Mouse (Mus musculus) limb, embryonic 10.5 days (tissue): ENCODE measurements around the gene Bace2. TPM values are rescaled to one million over a fixed set of nuclear protein-coding genes. Genes with fewer than 3 reads are reported as not detected.
A peak's percentile ranks its signal among the peaks of the same experiment; 100 is the strongest.

ENCODE experiments used
- DNase-seq: peaks from one replicate; pipeline ENCODE4 v3.0.0-alpha.2; 2017; ENCODE audit warnings: low spot score
- H3K27ac ChIP-seq: fragments of 300-500 bp; sonication (generic); 2 replicates; pipeline ENCODE4 v1.5.1; 2016; ENCODE audit warnings: mild to moderate bottlenecking
- H3K27me3 ChIP-seq: fragments of 300-500 bp; sonication (generic); 2 replicates; pipeline ENCODE4 v1.6.1; 2016; ENCODE audit warnings: low read depth, mild to moderate bottlenecking; ENCODE audit not compliant: poor library complexity, severe bottlenecking
- H3K36me3 ChIP-seq: fragments of 300-500 bp; sonication (generic); 2 replicates; pipeline ENCODE4 v1.6.1; 2016; ENCODE audit warnings: mild to moderate bottlenecking, moderate library complexity
- H3K4me1 ChIP-seq: fragments of 300-500 bp; sonication (generic); 2 replicates; pipeline ENCODE4 v1.6.1; 2016
- H3K4me3 ChIP-seq: fragments of 300-500 bp; sonication (generic); 2 replicates; pipeline ENCODE4 v1.5.1; 2016; ENCODE audit warnings: mild to moderate bottlenecking, moderate library complexity
- H3K9me3 ChIP-seq: fragments of 300-500 bp; sonication (generic); replicated peaks from 2 replicates; pipeline ENCODE4 v1.6.1; 2016; ENCODE audit warnings: mild to moderate bottlenecking
- WGBS: fragments of 180-500 bp; shearing (Covaris S2); methylation state at CpG from one replicate; pipeline ENCODE4 v1.1.7; 2016; 5-methylcytosine and 5-hydroxymethylcytosine counted together
- polyA plus RNA-seq: library from polyadenylated mRNA; unstranded; fragments of >200 nt; fragmentation: Nextera tagmentation; extraction: Ambion mirVana; gene quantifications from 2 replicates; pipeline ENCODE4 v1.2.1, GENCODE M21; 2016

Gene Bace2
- polyA plus RNA-seq, 1 experiment from 2014 or later, result 1.5 TPM

GRCm38 (mm10) chr16:97417896-97418542, 61.5 kb downstream of the Bace2 start:
- Histone ChIP-seq H3K4me3 (no peak overlapping the region), H3K36me3 (no peaks in the 10 kb centered on the region), H3K9me3 (no peaks in the 10 kb centered on the region), H3K4me1 (peaks cover 6% of the 10 kb centered on the region; the same call in 1 of the 2 replicates), H3K27me3 (no peaks in the 10 kb centered on the region), H3K27ac (no peak overlapping the region)
- peak; percentile 66 for DNase-seq
- WGBS, result 23% methylated on average over 4 of the region's 4 CpGs

- Histone ChIP-seq H3K27ac (no peak overlapping the region), H3K36me3 (no peaks in the 10 kb centered on the region), H3K9me3 (no peaks in the 10 kb centered on the region), H3K4me1 (peaks cover 6% of the 10 kb centered on the region; the same call in 1 of the 2 replicates), H3K27me3 (no peaks in the 10 kb centered on the region), H3K4me3 (no peak overlapping the region)
- WGBS, result 93% methylated on average over 6 of the region's 6 CpGs
- no peak for DNase-seq
Measured at GRCm38 (mm10) chr16:97418749-97419453, 62.4 kb downstream of the Bace2 start.

GRCm38 (mm10) chr16:97421671-97422070, 65.1 kb downstream of the Bace2 start:
- no peak overlapping the region for H3K4me3 ChIP-seq
- no peaks in the 10 kb centered on the region for H3K27me3 ChIP-seq
- no peak overlapping the region for H3K27ac ChIP-seq
- peaks cover 6% of the 10 kb centered on the region; the same call in 1 of the 2 replicates for H3K4me1 ChIP-seq
- WGBS, result 84% methylated on average over 6 of the region's 6 CpGs
- DNase-seq, result no peak
- H3K36me3 ChIP-seq, result no peaks in the 10 kb centered on the region
- H3K9me3 ChIP-seq, result no peaks in the 10 kb centered on the region

- no peak overlapping the region for H3K4me3 ChIP-seq
- no peaks in the 10 kb centered on the region for H3K27me3 ChIP-seq
- 91% methylated on average over 1 of the region's 1 CpGs for WGBS
- H3K9me3 ChIP-seq, result no peaks in the 10 kb centered on the region
- H3K4me1 ChIP-seq, result no peaks in the 10 kb centered on the region
- DNase-seq, result no peak
- no peak overlapping the region for H3K27ac ChIP-seq
- no peaks in the 10 kb centered on the region for H3K36me3 ChIP-seq
Measured at GRCm38 (mm10) chr16:97423627-97424026, 67.1 kb downstream of the Bace2 start.

GRCm38 (mm10) chr16:97428026-97428425, 71.5 kb downstream of the Bace2 start:
- DNase-seq, result no peak
- Histone ChIP-seq H3K4me1 (no peaks in the 10 kb centered on the region), H3K27ac (no peak overlapping the region), H3K27me3 (no peaks in the 10 kb centered on the region), H3K4me3 (no peak overlapping the region), H3K9me3 (no peaks in the 10 kb centered on the region), H3K36me3 (no peaks in the 10 kb centered on the region)
- WGBS, result 85% methylated on average over 3 of the region's 3 CpGs

- Histone ChIP-seq H3K27me3 (no peaks in the 10 kb centered on the region), H3K4me1 (no peaks in the 10 kb centered on the region), H3K9me3 (no peaks in the 10 kb centered on the region), H3K27ac (no peak overlapping the region), H3K36me3 (no peaks in the 10 kb centered on the region), H3K4me3 (no peak overlapping the region)
- DNase-seq, result no peak
- WGBS, result 96% methylated on average over 4 of the region's 4 CpGs
Measured at GRCm38 (mm10) chr16:97430091-97430490, 73.5 kb downstream of the Bace2 start.

GRCm38 (mm10) chr16:97431328-97431727, 74.8 kb downstream of the Bace2 start:
- H3K27ac ChIP-seq, result no peak overlapping the region
- no peaks in the 10 kb centered on the region for H3K36me3 ChIP-seq
- 87% methylated on average over 4 of the region's 4 CpGs for WGBS
- H3K9me3 ChIP-seq, result no peaks in the 10 kb centered on the region
- H3K27me3 ChIP-seq, result no peaks in the 10 kb centered on the region
- no peak for DNase-seq
- H3K4me1 ChIP-seq, result no peaks in the 10 kb centered on the region
- no peak overlapping the region for H3K4me3 ChIP-seq

- H3K4me1 ChIP-seq, result no peaks in the 10 kb centered on the region
- no peak overlapping the region for H3K27ac ChIP-seq
- WGBS, result 90% methylated on average over 2 of the region's 2 CpGs
- H3K36me3 ChIP-seq, result no peaks in the 10 kb centered on the region
- no peaks in the 10 kb centered on the region for H3K27me3 ChIP-seq
- no peaks in the 10 kb centered on the region for H3K9me3 ChIP-seq
- H3K4me3 ChIP-seq, result no peak overlapping the region
- no peak for DNase-seq
Measured at GRCm38 (mm10) chr16:97434206-97434605, 77.7 kb downstream of the Bace2 start.

GRCm38 (mm10) chr16:97437448-97438056, 81.0 kb downstream of the Bace2 start:
- Histone ChIP-seq H3K36me3 (no peaks in the 10 kb centered on the region), H3K27ac (no peak overlapping the region), H3K4me1 (no peaks in the 10 kb centered on the region), H3K9me3 (no peaks in the 10 kb centered on the region), H3K27me3 (no peaks in the 10 kb centered on the region), H3K4me3 (no peak overlapping the region)
- DNase-seq, result no peak
- 14% methylated on average over 1 of the region's 1 CpGs for WGBS

GRCm38 (mm10) chr16:97438191-97438590, 81.6 kb downstream of the Bace2 start:
- DNase-seq, result no peak
- H3K27ac ChIP-seq, result no peak overlapping the region
- H3K36me3 ChIP-seq, result no peaks in the 10 kb centered on the region
- no peak overlapping the region for H3K4me3 ChIP-seq
- no peaks in the 10 kb centered on the region for H3K4me1 ChIP-seq
- no peaks in the 10 kb centered on the region for H3K9me3 ChIP-seq
- H3K27me3 ChIP-seq, result no peaks in the 10 kb centered on the region
- WGBS, result 80% methylated on average over 3 of the region's 3 CpGs

GRCm38 (mm10) chr16:97441967-97442366, 85.4 kb downstream of the Bace2 start:
- Histone ChIP-seq H3K4me1 (no peaks in the 10 kb centered on the region), H3K36me3 (no peaks in the 10 kb centered on the region), H3K4me3 (no peak overlapping the region), H3K27me3 (no peaks in the 10 kb centered on the region), H3K9me3 (no peaks in the 10 kb centered on the region), H3K27ac (no peak overlapping the region)
- 90% methylated on average over 9 of the region's 9 CpGs for WGBS
- no peak for DNase-seq

- H3K27ac ChIP-seq, result no peak overlapping the region
- DNase-seq, result peak; percentile 35
- H3K4me3 ChIP-seq, result no peak overlapping the region
- 56% methylated on average over 14 of the region's 14 CpGs for WGBS
- no peaks in the 10 kb centered on the region for H3K9me3 ChIP-seq
- no peaks in the 10 kb centered on the region for H3K27me3 ChIP-seq
- no peaks in the 10 kb centered on the region for H3K36me3 ChIP-seq
- no peaks in the 10 kb centered on the region for H3K4me1 ChIP-seq
Measured at GRCm38 (mm10) chr16:97443670-97444263, 87.2 kb downstream of the Bace2 start.

- Histone ChIP-seq H3K9me3 (no peaks in the 10 kb centered on the region), H3K27ac (no peak overlapping the region), H3K27me3 (no peaks in the 10 kb centered on the region), H3K4me1 (no peaks in the 10 kb centered on the region), H3K36me3 (no peaks in the 10 kb centered on the region), H3K4me3 (no peak overlapping the region)
- DNase-seq, result no peak
Measured at GRCm38 (mm10) chr16:97447386-97447785, 90.8 kb downstream of the Bace2 start.
